Mouse (Mus musculus) adrenal gland, postnatal 25 days (tissue): Measurements from ENCODE around the gene Slc39a9. TPM values are rescaled to one million over a fixed set of nuclear protein-coding genes. Genes with fewer than 3 reads are reported as not detected.

Source experiments
- DNase-seq: peaks from one replicate; pipeline ENCODE4 v3.0.0; 2021; ENCODE audit warnings: mixed read lengths
- total RNA-seq: library from RNA; stranded (reverse); gene quantifications from 2 replicates; pipeline ENCODE4 v1.2.3, GENCODE M21; 2021

The Slc39a9 gene
- total RNA-seq, 1 experiment from 2014 or later: 48.4 TPM

GRCm38 (mm10) chr12:80719141-80719540, 75.5 kb downstream of the Slc39a9 start:
- no peak for DNase-seq

GRCm38 (mm10) chr12:80720507-80720906, 76.8 kb downstream of the Slc39a9 start:
- no peak for DNase-seq

- DNase-seq: no peak
These were observed 77.8 kb downstream of the Slc39a9 start for GRCm38 (mm10) chr12:80721458-80721857.

GRCm38 (mm10) chr12:80724853-80725559, 81.3 kb downstream of the Slc39a9 start:
- peak; percentile 83 for DNase-seq

GRCm38 (mm10) chr12:80728207-80728606, 84.5 kb downstream of the Slc39a9 start:
- DNase-seq: no peak

- no peak for DNase-seq
These were observed 85.1 kb downstream of the Slc39a9 start for GRCm38 (mm10) chr12:80728814-80729213.

GRCm38 (mm10) chr12:80729758-80730530, 86.3 kb downstream of the Slc39a9 start:
- no peak for DNase-seq

GRCm38 (mm10) chr12:80730567-80730966, 86.9 kb downstream of the Slc39a9 start:
- peak; percentile 47 for DNase-seq

Other genes starting within 250 kb of the Slc39a9 start
- 28.7 and 37.2 TPM in 2 replicates for gene Dcaf5, start 207.3 kb upstream of the Slc39a9 start, total RNA-seq
- gene Exd2, start 180.8 kb upstream of the Slc39a9 start, total RNA-seq: 20.4 and 22.5 TPM in 2 replicates
- 6.8 and 8.0 TPM in 2 replicates for gene Galnt16, start 125.6 kb upstream of the Slc39a9 start, total RNA-seq
- gene Erh, start 458 bp downstream of the Slc39a9 start, total RNA-seq: 46.9 and 50.2 TPM in 2 replicates
- gene Plekhd1, start 48.7 kb downstream of the Slc39a9 start, total RNA-seq: not detected in 2 replicates
- 0.09 TPM in 1 of 2 replicates, not detected in the other for gene Ccdc177, start 116.8 kb downstream of the Slc39a9 start, total RNA-seq
- 50.2 and 54.2 TPM in 2 replicates for gene Susd6, start 146.6 kb downstream of the Slc39a9 start, total RNA-seq